Mouse (Mus musculus) lung, postnatal 0 days (tissue): ENCODE measurements around the gene Proser2.

Experiments used
- CTCF ChIP-seq: IDR thresholded peaks from 2 replicates; pipeline ENCODE4 v1.5.1; 2016; ENCODE audit warnings: antibody characterized with exemption, mild to moderate bottlenecking
- EP300 ChIP-seq: IDR thresholded peaks from 2 replicates; pipeline ENCODE4 v1.6.1; 2016; ENCODE audit warnings: antibody characterized with exemption, mild to moderate bottlenecking, control low read depth

DNA sequence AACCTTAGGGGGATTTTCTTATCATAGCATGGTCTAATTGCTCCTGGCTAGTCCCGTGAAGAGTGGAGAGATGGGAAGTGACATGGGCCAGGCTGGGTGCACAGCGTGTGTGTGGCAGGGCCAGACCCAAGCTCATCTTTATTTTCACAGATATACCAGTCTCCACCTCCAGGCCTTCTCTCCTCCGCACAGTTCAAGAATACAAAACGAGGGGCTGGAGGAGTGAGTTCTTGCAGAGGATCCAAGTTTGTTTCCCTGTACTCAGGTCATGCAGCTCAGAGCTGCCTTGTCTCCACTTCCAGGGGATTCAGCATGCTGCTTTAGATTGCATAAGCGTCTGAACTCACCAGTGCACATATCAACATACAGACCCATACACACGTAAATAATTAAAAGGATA, 47.4 kb downstream of the Proser2 start:
- TF ChIP-seq CTCF (no peak), EP300 (no peak)
